Mouse (Mus musculus) layer of hippocampus, adult 9-10 months (tissue): ENCODE data around the gene H2al1f.
"Not testable (repeated sequence)": the region's sequence is repeated elsewhere in the genome, so short reads cannot be mapped to it uniquely, and the experiment has no call there.

Experiments
- DNase-seq: peaks from one replicate; pipeline ENCODE4 v3.0.0; 2022; ENCODE audit warnings: low spot score

The H2al1f gene

DNA sequence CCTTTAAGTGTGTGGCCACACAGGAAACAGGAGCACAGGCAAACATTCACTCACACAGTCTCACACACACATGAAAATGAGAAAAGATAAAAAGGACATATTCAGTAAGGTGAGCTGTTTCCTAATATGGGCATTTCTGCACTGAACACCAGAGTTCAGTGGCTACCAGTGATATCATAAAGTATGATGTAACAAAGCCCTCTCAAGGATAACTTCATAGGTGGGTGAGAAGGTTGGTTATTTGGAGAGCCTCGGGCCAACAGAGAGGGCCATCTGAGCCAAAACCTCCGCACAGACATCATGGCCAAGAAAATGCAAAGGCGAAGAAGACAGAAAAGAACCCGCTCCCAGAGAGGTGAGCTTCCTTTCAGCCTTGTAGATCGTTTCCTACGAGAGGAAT, at the start of gene H2al1f:
Gene H2al1f, plus strand, starts transcription at position 301 of the 400 bp plus-strand sequence.
- DNase-seq, result not testable (repeated sequence)

DNA sequence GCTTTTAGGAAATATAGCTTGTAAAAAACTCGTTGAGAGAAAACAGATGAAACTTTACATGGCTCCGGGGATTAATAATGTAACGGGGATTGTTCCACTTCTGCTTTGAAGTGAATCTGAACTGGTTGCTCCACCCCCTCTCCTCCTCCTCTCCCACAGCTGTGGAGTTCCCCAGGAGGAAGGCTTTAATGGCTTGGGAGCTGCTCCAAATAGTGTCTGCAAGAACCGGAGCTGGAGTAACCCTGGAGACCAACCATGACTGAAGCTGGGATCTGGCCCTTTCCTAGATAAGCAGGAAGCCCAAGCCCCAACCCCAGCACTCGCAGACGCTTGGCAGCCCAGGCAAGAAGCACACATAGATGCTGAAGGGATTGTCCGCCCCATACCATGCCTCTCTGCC, 47.2 kb upstream of the H2al1f start:
- DNase-seq, result no peak

DNA sequence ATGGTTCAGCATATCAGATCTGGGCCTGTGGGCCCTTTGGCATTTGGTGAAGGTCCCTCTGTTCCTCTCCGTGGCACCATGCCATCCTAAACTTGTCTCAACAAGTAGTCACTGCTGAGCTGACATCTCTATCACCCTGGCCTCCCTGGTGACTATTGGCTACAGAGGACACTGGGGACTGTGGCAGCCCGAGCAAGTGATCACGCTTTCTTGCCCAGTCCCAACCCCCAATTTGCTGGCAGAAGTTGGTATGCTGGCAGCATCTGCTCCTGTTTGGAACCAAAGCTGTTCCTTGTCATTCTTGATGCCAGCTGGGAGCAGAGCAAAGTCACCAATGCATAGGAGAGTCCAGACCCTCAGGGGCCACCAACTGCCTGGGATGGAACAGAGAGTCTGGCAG, 45.9 kb upstream of the H2al1f start:
- no peak for DNase-seq

DNA sequence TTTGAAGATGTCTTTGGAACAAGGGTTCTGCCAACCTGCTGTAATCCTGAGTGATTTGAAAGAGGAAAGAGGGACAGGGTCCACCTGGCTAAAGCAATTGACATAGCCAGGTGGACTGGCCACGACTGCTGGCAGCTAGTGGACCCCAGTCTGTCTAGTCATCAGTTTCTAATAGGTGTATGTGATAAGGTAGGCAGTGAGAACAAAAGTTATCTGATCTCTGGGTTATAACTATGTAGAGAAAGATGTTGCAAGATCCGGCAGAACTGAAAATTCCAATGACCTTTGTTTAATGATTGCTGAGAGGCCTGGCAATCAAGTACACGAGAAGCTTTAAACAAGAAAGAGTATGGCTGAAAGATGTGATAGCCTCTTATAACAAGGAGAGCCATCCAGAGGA, 41.8 kb upstream of the H2al1f start:
- no peak for DNase-seq

DNA sequence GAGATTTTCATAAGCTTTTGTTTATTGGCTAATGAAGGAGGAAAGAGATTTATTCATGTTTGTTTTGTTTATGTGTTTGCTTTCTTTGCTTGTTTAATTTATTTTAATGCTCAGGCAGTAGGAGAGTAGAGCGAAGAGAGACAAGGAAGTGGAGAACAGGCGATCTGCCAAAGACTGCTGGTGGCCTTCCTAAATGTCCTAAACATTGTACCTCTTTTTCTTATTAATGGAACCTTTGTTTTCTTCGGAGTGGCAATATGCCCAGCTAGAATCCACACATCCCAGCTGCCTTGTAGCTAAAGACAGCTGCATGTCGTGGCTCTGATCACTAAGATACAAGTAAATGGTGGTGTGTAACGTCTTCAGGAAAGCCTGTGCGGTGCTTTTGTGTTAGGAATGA, 37.9 kb upstream of the H2al1f start:
- DNase-seq, result no peak

DNA sequence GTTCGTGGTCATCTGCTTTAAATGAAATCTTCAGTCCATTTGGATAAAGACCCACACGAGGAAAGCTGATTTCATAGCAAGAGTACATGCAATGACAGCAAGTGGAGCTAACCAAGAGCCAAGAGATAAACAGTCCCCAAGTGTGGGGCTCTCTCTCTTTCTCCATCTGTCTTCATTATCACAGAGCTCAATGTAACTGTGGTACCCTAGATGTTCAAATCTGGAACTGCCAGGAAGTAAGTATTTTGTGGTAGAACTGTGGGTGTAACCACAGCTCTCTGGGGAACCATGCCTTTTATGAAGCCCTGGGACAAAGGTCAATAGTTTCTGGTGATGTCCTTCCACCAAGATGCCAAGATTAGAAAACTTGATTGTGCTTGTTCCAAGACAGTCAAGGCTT, 34.2 kb upstream of the H2al1f start:
- no peak for DNase-seq

DNA sequence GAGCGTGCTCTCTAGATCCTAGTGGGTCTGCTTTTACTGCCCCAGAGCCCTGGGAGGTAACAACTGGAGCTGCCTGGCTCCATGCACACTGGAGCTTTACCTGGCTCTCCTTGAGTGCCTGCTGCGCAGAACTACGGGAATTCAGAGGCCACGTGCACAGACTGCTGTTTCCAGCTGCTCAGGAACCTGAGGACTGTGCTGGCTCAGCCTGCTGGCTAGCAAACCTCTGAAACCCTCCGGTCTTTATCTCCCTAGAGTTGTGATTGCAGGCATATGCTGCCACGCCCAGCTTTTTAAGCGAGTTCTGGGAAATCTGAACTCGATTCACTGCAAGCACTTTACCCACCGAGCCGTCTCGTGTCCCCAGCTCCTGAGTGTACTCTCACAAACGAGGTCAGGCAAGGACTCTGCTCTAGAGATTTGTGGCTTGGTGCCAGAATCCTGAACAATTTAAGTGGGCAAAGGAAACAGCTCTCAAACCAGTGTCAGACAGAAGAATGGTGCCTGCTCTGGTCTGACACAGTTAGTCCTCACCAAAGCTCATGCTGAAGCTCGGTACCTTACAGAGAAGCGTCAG, 26.6 kb upstream of the H2al1f start:
- DNase-seq, result no peak

DNA sequence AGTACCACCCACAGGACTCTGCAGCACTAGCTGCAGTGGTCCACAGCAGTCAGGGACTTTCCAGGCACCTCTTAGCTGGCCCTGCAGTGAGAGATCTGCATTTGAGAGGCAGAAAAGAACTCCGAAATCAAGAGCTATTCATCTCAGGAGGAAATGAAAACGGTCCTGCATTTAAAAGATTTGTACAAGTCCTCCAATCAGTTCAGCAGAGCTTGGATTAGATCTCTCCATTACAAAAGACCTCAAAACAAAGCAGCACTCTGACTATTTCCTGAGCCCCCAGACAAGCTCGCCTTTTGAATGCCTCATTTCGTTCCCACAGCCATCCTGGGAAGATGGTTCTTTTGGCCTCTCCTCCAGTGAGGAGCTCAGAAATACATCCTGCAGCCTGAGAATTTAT, 25.7 kb upstream of the H2al1f start:
- no peak for DNase-seq

DNA sequence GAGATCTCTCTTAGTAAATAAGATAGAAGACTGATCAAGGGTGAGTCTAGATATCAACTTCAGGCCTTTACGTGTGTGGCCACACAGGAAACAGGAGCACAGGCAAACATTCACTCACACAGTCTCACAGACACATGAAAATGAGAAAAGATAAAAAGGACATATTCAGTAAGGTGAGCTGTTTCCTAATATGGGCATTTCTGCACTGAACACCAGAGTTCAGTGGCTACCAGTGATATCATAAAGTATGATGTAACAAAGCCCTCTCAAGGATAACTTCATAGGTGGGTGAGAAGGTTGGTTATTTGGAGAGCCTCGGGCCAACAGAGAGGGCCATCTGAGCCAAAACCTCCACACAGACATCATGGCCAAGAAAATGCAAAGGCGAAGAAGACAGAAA, 16.0 kb upstream of the H2al1f start, which contains the start of gene H2al1a:
Gene H2al1a, plus strand, starts transcription at position 301 of the 400 bp plus-strand sequence.
- DNase-seq, result not testable (repeated sequence)

DNA sequence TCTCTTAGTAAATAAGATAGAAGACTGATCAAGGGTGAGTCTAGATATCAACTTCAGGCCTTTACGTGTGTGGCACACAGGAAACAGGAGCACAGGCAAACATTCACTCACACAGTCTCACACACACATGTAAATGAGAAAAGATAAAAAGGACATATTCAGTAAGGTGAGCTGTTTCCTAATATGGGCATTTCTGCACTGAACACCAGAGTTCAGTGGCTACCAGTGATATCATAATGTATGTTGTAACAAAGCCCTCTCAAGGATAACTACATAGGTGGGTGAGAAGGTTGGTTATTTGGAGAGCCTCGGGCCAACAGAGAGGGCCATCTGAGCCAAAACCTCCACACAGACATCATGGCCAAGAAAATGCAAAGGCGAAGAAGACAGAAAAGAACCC, 12.8 kb upstream of the H2al1f start, which contains the start of gene H2al1b:
Gene H2al1b, plus strand, starts transcription at position 301 of the 400 bp plus-strand sequence.
- not testable (repeated sequence) for DNase-seq

DNA sequence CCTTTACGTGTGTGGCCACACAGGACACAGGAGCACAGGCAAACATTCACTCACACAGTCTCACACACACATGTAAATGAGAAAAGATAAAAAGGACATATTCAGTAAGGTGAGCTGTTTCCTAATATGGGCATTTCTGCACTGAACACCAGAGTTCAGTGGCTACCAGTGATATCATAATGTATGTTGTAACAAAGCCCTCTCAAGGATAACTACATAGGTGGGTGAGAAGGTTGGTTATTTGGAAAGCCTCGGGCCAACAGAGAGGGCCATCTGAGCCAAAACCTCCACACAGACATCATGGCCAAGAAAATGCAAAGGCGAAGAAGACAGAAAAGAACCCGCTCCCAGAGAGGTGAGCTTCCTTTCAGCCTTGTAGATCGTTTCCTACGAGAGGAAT, 9.6 kb upstream of the H2al1f start, which contains the start of gene H2al1c:
Gene H2al1c, plus strand, starts transcription at position 301 of the 400 bp plus-strand sequence.
- not testable (repeated sequence) for DNase-seq

DNA sequence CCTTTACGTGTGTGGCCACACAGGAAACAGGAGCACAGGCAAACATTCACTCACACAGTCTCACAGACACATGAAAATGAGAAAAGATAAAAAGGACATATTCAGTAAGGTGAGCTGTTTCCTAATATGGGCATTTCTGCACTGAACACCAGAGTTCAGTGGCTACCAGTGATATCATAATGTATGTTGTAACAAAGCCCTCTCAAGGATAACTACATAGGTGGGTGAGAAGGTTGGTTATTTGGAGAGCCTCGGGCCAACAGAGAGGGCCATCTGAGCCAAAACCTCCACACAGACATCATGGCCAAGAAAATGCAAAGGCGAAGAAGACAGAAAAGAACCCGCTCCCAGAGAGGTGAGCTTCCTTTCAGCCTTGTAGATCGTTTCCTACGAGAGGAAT, 6.4 kb upstream of the H2al1f start, which contains the start of gene H2al1d:
Gene H2al1d, plus strand, starts transcription at position 301 of the 400 bp plus-strand sequence.
- DNase-seq, result not testable (repeated sequence)

DNA sequence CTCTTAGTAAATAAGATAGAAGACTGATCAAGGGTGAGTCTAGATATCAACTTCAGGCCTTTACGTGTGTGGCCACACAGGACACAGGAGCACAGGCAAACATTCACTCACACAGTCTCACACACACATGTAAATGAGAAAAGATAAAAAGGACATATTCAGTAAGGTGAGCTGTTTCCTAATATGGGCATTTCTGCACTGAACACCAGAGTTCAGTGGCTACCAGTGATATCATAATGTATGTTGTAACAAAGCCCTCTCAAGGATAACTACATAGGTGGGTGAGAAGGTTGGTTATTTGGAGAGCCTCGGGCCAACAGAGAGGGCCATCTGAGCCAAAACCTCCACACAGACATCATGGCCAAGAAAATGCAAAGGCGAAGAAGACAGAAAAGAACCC, 3.3 kb upstream of the H2al1f start, which contains the start of gene H2al1e:
Gene H2al1e, plus strand, starts transcription at position 301 of the 400 bp plus-strand sequence.
- DNase-seq, result not testable (repeated sequence)

DNA sequence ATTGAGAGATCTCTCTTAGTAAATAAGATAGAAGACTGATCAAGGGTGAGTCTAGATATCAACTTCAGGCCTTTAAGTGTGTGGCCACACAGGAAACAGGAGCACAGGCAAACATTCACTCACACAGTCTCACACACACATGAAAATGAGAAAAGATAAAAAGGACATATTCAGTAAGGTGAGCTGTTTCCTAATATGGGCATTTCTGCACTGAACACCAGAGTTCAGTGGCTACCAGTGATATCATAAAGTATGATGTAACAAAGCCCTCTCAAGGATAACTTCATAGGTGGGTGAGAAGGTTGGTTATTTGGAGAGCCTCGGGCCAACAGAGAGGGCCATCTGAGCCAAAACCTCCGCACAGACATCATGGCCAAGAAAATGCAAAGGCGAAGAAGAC, 3.0 kb downstream of the H2al1f start, which contains the start of gene H2al1g:
Gene H2al1g, plus strand, starts transcription at position 301 of the 400 bp plus-strand sequence.
- not testable (repeated sequence) for DNase-seq

DNA sequence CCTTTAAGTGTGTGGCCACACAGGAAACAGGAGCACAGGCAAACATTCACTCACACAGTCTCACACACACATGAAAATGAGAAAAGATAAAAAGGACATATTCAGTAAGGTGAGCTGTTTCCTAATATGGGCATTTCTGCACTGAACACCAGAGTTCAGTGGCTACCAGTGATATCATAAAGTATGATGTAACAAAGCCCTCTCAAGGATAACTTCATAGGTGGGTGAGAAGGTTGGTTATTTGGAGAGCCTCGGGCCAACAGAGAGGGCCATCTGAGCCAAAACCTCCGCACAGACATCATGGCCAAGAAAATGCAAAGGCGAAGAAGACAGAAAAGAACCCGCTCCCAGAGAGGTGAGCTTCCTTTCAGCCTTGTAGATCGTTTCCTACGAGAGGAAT, 6.2 kb downstream of the H2al1f start, which contains the start of gene H2al1h:
Gene H2al1h, plus strand, starts transcription at position 301 of the 400 bp plus-strand sequence.
- not testable (repeated sequence) for DNase-seq

DNA sequence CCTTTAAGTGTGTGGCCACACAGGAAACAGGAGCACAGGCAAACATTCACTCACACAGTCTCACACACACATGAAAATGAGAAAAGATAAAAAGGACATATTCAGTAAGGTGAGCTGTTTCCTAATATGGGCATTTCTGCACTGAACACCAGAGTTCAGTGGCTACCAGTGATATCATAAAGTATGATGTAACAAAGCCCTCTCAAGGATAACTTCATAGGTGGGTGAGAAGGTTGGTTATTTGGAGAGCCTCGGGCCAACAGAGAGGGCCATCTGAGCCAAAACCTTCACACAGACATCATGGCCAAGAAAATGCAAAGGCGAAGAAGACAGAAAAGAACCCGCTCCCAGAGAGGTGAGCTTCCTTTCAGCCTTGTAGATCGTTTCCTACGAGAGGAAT, 9.4 kb downstream of the H2al1f start, which contains the start of gene H2al1i:
Gene H2al1i, plus strand, starts transcription at position 301 of the 400 bp plus-strand sequence.
- not testable (repeated sequence) for DNase-seq

DNA sequence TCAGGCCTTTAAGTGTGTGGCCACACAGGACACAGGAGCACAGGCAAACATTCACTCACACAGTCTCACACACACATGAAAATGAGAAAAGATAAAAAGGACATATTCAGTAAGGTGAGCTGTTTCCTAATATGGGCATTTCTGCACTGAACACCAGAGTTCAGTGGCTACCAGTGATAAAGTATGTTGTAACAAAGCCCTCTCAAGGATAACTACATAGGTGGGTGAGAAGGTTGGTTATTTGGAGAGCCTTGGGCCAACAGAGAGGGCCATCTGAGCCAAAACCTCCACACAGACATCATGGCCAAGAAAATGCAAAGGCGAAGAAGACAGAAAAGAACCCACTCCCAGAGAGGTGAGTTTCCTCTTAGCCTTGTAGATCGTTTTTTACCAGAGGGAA, 12.6 kb downstream of the H2al1f start, which contains the start of gene H2al1j:
Gene H2al1j, plus strand, starts transcription at position 301 of the 400 bp plus-strand sequence.
- not testable (repeated sequence) for DNase-seq

DNA sequence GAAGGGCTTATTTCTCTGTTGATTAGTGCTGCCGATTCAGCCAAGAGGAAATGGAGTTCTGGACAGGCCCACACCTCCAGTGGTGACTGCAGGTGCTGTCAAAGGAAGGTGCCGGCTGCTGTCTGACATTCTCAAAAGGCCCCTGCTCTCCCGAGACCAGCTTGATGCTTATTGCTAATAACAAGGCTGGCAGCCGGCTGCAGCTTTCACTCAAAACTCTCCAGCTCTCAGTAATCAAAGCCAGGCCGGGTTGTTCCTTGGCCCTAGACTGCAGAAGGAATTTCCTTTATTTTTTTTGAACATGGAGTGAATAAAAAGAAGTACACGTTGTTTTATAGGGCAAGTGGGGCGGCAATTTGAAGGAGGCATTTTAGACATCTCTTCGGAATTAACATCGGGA, 30.8 kb downstream of the H2al1f start:
- no peak for DNase-seq

DNA sequence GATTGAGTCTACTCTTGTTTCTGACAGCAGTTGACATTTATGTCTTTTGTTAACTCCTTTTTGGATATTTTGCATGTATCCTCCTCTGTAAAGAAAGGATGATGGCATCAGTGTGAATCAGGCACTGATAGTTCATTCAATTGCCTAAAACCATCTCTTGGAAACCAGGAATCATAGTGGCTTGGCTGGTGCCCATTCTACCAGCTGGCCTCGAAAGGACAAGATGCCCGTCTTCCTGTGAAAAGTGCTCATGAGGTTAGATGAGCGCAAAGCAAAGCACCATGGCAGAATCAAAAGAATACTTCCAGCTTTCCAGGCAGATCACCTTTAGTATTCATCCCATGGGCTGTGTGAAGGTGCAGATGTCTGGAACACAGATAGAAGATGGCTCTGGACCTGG, 31.8 kb downstream of the H2al1f start:
- no peak for DNase-seq

DNA sequence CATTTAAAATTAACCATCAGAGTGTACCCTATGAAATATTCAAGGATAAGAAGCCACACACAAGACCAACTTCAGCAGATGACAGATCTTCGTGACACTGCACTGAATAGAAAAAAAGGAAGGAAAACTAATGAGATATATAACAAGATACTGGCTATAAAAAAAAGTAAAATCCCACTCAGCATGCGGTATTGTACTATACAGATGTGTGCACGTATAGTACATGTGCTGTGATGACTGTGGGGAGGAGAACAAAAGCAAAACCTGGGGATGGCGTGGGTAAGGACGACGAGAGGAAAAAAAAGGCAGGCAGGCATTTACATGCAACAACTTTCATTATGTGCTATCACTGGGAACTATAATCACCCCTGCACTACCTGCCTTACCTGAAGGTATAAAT, 45.9 kb downstream of the H2al1f start:
- DNase-seq, result no peak

DNA sequence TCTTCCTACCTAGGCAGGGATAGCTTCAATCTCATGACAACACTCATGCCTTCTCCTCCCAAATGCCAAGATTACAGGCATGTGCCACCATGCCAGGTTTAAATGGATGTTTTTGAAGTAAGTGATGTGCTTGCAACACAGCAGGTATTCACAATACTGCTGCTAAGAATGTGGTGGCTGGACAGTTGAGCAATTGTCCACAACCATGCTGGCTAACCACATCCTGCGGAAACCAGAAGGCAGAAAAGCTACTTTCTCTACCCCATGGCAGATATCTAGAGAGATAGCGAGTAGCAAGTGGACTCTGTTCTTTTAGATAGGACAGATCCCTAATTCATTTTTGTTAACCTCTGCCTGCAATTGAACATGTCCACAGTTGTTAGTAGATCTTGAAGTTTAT, 46.3 kb downstream of the H2al1f start:
- DNase-seq, result no peak

DNA sequence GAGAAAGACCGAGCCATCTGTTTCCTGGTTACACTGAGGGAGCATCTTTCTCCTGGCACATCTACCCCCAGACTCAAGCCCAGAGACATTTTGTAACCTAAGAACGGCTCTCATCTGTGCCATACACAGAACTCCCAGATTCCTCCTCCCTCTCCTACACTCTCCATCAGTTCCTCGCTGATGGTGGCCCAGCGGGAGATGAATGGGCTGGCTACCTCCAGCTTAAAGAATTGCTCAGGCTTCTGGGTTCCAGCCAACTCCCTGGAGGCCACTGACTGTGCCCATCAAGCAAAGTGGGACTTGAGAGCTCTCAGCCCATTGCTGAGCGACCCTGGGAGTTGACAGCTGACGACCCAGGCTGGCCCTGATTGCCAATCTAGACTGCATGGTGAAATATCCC, 48.9 kb downstream of the H2al1f start:
- DNase-seq, result no peak
